20 mouse cellular contexts compared by ENCODE assay signal in genomic region chrX:22898048-22898697, GRCm38 (mm10).
DNase-seq lines count a peak whose midpoint lies in the region; ATAC-seq and TF ChIP-seq lines count a peak whose summit lies in the region.
"Had no signal": no experiment of that assay in that cellular context is flagged by ENCODE, and none has a peak within 500 bp of the region (broad histone marks: within the 10 kb centered on the region; RNA-seq: fewer than 3 reads in every experiment).

No protein-coding gene starts in this region.

- no peaks in the 10 kb centered on the region for H3K36me3 ChIP-seq in embryonic facial prominence, embryonic 11.5 days (replicated peaks; ENCODE audit: control insufficient read depth, insufficient read depth, low read depth, low read length)
- H3K36me3 ChIP-seq in embryonic facial prominence, embryonic 10.5 days (replicated peaks) = no peaks in the 10 kb centered on the region
- no peaks in the 10 kb centered on the region for H3K36me3 ChIP-seq in forebrain, embryonic 12.5 days (replicated peaks)
- no peaks in the 10 kb centered on the region for H3K36me3 ChIP-seq in hindbrain, postnatal 0 days (ENCODE audit: insufficient read depth, low read length)
- H3K36me3 ChIP-seq: embryonic facial prominence, embryonic 15.5 days; limb, embryonic 13.5 days; liver, embryonic 15.5 days had no signal

- H3K4me2 ChIP-seq in embryonic facial prominence, embryonic 11.5 days (ENCODE audit: low read depth, low read length) = no peak overlapping the region
- H3K4me2 ChIP-seq in forebrain, embryonic 12.5 days = no peak overlapping the region
- H3K4me2 ChIP-seq in hindbrain, postnatal 0 days (ENCODE audit: low read depth, low read length) = no peak overlapping the region
- H3K4me2 ChIP-seq: embryonic facial prominence, embryonic 15.5 days; limb, embryonic 13.5 days; liver, embryonic 15.5 days had no signal

- no peaks in the 10 kb centered on the region for H3K9me3 ChIP-seq in embryonic facial prominence, embryonic 11.5 days (replicated peaks; ENCODE audit: control insufficient read depth, low read length)
- H3K9me3 ChIP-seq in embryonic facial prominence, embryonic 10.5 days = no peaks in the 10 kb centered on the region
- H3K9me3 ChIP-seq in forebrain, embryonic 12.5 days = no peaks in the 10 kb centered on the region
- no peaks in the 10 kb centered on the region for H3K9me3 ChIP-seq in hindbrain, postnatal 0 days (ENCODE audit: low read length)
- H3K9me3 ChIP-seq: embryonic facial prominence, embryonic 15.5 days; limb, embryonic 13.5 days; liver, embryonic 15.5 days had no signal

- H3K4me1 ChIP-seq in embryonic facial prominence, embryonic 11.5 days (ENCODE audit: control insufficient read depth, insufficient read depth, low read length) = no peaks in the 10 kb centered on the region
- H3K4me1 ChIP-seq in embryonic facial prominence, embryonic 10.5 days = no peaks in the 10 kb centered on the region
- H3K4me1 ChIP-seq in forebrain, embryonic 12.5 days = no peaks in the 10 kb centered on the region
- H3K4me1 ChIP-seq in hindbrain, postnatal 0 days (ENCODE audit: insufficient read depth, low read length) = no peaks in the 10 kb centered on the region
- H3K4me1 ChIP-seq: embryonic facial prominence, embryonic 15.5 days; limb, embryonic 13.5 days; liver, embryonic 15.5 days had no signal

- ATAC-seq in embryonic facial prominence, embryonic 11.5 days (replicated peaks; ENCODE audit: insufficient number of reproducible peaks, low FRiP score, low TSS enrichment, low read depth) = peak; percentile 29; the same call in 1 of the 2 replicates
- ATAC-seq in forebrain, embryonic 12.5 days (ENCODE audit: low FRiP score) = peak; percentile 83; the same call in 1 of the 2 replicates
- peak; percentile 45; the same call in 1 of the 2 replicates for ATAC-seq in hindbrain, postnatal 0 days
- ATAC-seq: lung, postnatal 0 days had no signal

- 62% methylated on average over 7 of the region's 7 CpGs for WGBS in embryonic facial prominence, embryonic 11.5 days
- WGBS in embryonic facial prominence, embryonic 10.5 days = 61% methylated on average over 7 of the region's 7 CpGs
- 26% methylated on average over 7 of the region's 7 CpGs for WGBS in forebrain, embryonic 12.5 days
- 39% methylated on average over 7 of the region's 7 CpGs for whole genome bisulfite sequencing in hindbrain, postnatal 0 days

- H3K27ac ChIP-seq in embryonic facial prominence, embryonic 11.5 days (replicated peaks; ENCODE audit: low read depth, low read length) = no peak overlapping the region
- H3K27ac ChIP-seq in embryonic facial prominence, embryonic 10.5 days (replicated peaks) = no peak overlapping the region
- H3K27ac ChIP-seq in forebrain, embryonic 12.5 days = no peak overlapping the region
- H3K27ac ChIP-seq in hindbrain, postnatal 0 days = no peak overlapping the region
- H3K27ac ChIP-seq: embryonic facial prominence, embryonic 15.5 days; left cerebral cortex, adult 2 months; limb, embryonic 13.5 days; liver, embryonic 15.5 days had no signal

- intact Hi-C loops in left cerebral cortex, postnatal 4 days (cut with DNase I) = no loop called here

- no peak overlapping the region for H3K4me3 ChIP-seq in embryonic facial prominence, embryonic 11.5 days (ENCODE audit: low read depth, low read length)
- no peak overlapping the region for H3K4me3 ChIP-seq in embryonic facial prominence, embryonic 10.5 days
- H3K4me3 ChIP-seq in forebrain, embryonic 12.5 days (replicated peaks) = no peak overlapping the region
- no peak overlapping the region for H3K4me3 ChIP-seq in hindbrain, postnatal 0 days (ENCODE audit: low read length)
- H3K4me3 ChIP-seq: embryonic facial prominence, embryonic 15.5 days; left cerebral cortex, adult 2 months; limb, embryonic 13.5 days; liver, embryonic 15.5 days had no signal

- no peak for TF ChIP-seq CTCF in hindbrain, postnatal 0 days (IDR thresholded peaks at IDR 0.05; ENCODE audit: low read depth)

- H3K27me3 ChIP-seq in embryonic facial prominence, embryonic 11.5 days (ENCODE audit: control insufficient read depth, insufficient read depth, low read length) = no peaks in the 10 kb centered on the region
- no peaks in the 10 kb centered on the region for H3K27me3 ChIP-seq in embryonic facial prominence, embryonic 10.5 days (replicated peaks; ENCODE audit: low read depth, poor library complexity, severe bottlenecking)
- no peaks in the 10 kb centered on the region for H3K27me3 ChIP-seq in forebrain, embryonic 12.5 days
- H3K27me3 ChIP-seq in hindbrain, postnatal 0 days (ENCODE audit: insufficient read depth, low read length) = no peaks in the 10 kb centered on the region
- H3K27me3 ChIP-seq: CH12.LX; embryonic facial prominence, embryonic 15.5 days; limb, embryonic 13.5 days; liver, embryonic 15.5 days had no signal

- peak; percentile 0 for DNase-seq in embryonic facial prominence, embryonic 11.5 days (ENCODE audit: low spot score)
- no peak for DNase-seq in embryonic facial prominence, embryonic 10.5 days (ENCODE audit: low spot score)
- peak; percentile 39 for DNase-seq in Muller cell, postnatal 12 days (ENCODE audit: inconsistent ontology term)
- DNase-seq in hindbrain, postnatal 0 days (ENCODE audit: low spot score) = no peak
- no peak for DNase-seq in retina, embryonic 14.5 days (ENCODE audit: low spot score)
- no peak for DNase-seq in left cerebral cortex, postnatal 4 days
- DNase-seq: adrenal gland, adult 2 months; cerebellum, adult 11-12 months; cerebellum, postnatal 36 days; gastrocnemius, postnatal 14 days; kidney, adult 18-20 months; kidney, postnatal 14 days; thymus, postnatal 36 days had no signal

- H3K9ac ChIP-seq in embryonic facial prominence, embryonic 11.5 days (replicated peaks; ENCODE audit: low read length) = no peak overlapping the region
- H3K9ac ChIP-seq in forebrain, embryonic 12.5 days = no peak overlapping the region
- H3K9ac ChIP-seq in hindbrain, postnatal 0 days (replicated peaks; ENCODE audit: low read length) = no peak overlapping the region
- H3K9ac ChIP-seq: embryonic facial prominence, embryonic 15.5 days; limb, embryonic 13.5 days; liver, embryonic 15.5 days had no signal

Comparison
In these comparisons a context has a peak if more than half of its experiments do, and no peak if none do; other contexts are left out.
1. DNase-seq: peak in embryonic facial prominence, embryonic 11.5 days (single experiment) and Muller cell, postnatal 12 days (single experiment); none in embryonic facial prominence, embryonic 10.5 days (single experiment), hindbrain, postnatal 0 days (single experiment), retina, embryonic 14.5 days (single experiment) and left cerebral cortex, postnatal 4 days (single experiment).
2. ATAC-seq: peak in every context shown above with its lines; median percentile 83 in forebrain, embryonic 12.5 days; 45 in hindbrain, postnatal 0 days; 29 in embryonic facial prominence, embryonic 11.5 days.